Mouse (Mus musculus) erythroblast, embryonic 14.5 days (primary cell): ENCODE data around the gene Synj1.

Experiments used
- GATA1 ChIP-seq: IDR thresholded peaks from 2 replicates; pipeline ENCODE4 v1.6.1; 2012; ENCODE audit warnings: low read length, inconsistent platforms, mixed read lengths
- TAL1 ChIP-seq: IDR thresholded peaks from 3 replicates; pipeline ENCODE4 v1.6.1; 2012; ENCODE audit warnings: low read length, inconsistent platforms, mixed read lengths

GRCm38 (mm10) chr16:90996327-90997243, 14.5 kb downstream of the Synj1 start:
- TF ChIP-seq TAL1 (no peak), GATA1 (no peak)
